Mouse (Mus musculus) forebrain, embryonic 13.5 days (tissue): ENCODE measurements around the gene Bcl9. TPM values are rescaled to one million over a fixed set of nuclear protein-coding genes. Genes with fewer than 3 reads are reported as not detected.
A peak's percentile ranks its signal among the peaks of the same experiment; 100 is the strongest.

Source experiments
- ATAC-seq: fragments of 200-750 bp; cut with Nextera tagmentation; 2 replicates; pipeline ENCODE4 v1.8.0; 2017
- H3K27ac ChIP-seq: fragments of 300-500 bp; sonication (generic); 2 replicates; pipeline ENCODE4 v1.5.1; 2015; ENCODE audit warnings: inconsistent platforms, mild to moderate bottlenecking, moderate library complexity
- H3K27me3 ChIP-seq: fragments of 300-500 bp; sonication (generic); 2 replicates; pipeline ENCODE4 v1.6.1; 2015; ENCODE audit warnings: mild to moderate bottlenecking, inconsistent platforms
- H3K36me3 ChIP-seq: fragments of 300-500 bp; sonication (generic); 2 replicates; pipeline ENCODE4 v1.6.1; 2015; ENCODE audit warnings: mild to moderate bottlenecking, inconsistent platforms; ENCODE audit not compliant: poor library complexity, severe bottlenecking
- H3K4me1 ChIP-seq: fragments of 300-500 bp; sonication (generic); 2 replicates; pipeline ENCODE4 v1.6.1; 2015; ENCODE audit warnings: inconsistent platforms
- H3K4me2 ChIP-seq: fragments of 300-500 bp; sonication (generic); 2 replicates; pipeline ENCODE4 v1.6.1; 2015; ENCODE audit warnings: inconsistent platforms, mild to moderate bottlenecking, moderate library complexity
- H3K4me3 ChIP-seq: fragments of 300-500 bp; sonication (generic); 2 replicates; pipeline ENCODE4 v1.5.1; 2015; ENCODE audit warnings: mild to moderate bottlenecking, inconsistent platforms
- H3K9ac ChIP-seq: fragments of 300-500 bp; sonication (generic); 2 replicates; pipeline ENCODE4 v1.6.1; 2015; ENCODE audit warnings: mild to moderate bottlenecking, inconsistent platforms
- H3K9me3 ChIP-seq: fragments of 300-500 bp; sonication (generic); replicated peaks from 2 replicates; pipeline ENCODE4 v1.6.1; 2016; ENCODE audit warnings: inconsistent platforms
- WGBS: fragments of 180-500 bp; shearing (Covaris S2); methylation state at CpG from one replicate; pipeline ENCODE4 v1.1.7; 2015; 5-methylcytosine and 5-hydroxymethylcytosine counted together
- polyA plus RNA-seq: library from polyadenylated mRNA; unstranded; fragments of >200 nt; fragmentation: Nextera tagmentation; extraction: Ambion mirVana; gene quantifications from 2 replicates; pipeline ENCODE4 v1.2.1, GENCODE M21; 2015

Gene Bcl9
- polyA plus RNA-seq, 1 experiment from 2014 or later, result 105 TPM

DNA sequence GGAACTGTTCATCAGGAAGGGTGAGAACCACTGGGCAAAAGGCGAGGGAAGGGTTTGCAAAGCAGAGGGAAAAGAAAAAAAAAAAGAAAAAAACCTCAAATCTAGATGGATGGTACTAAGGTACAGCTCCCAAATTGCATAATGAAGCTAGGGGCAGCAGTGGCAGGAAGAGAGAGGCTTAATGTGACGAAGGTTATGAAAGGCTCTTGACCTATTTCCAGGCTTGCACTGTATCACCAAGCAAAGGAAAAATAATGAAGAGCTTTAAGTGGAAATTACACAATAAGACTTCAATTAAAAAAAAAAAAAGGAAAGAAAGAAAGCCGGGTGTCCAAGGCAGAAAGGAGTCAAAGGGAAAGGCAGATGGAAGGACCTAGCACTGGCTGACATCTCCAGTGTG, 19.6 kb upstream of the Bcl9 start:
- Histone ChIP-seq H3K4me1 (peaks cover 14% of the 10 kb centered on the region), H3K27me3 (no peaks in the 10 kb centered on the region), H3K27ac (no peak overlapping the region), H3K9ac (no peak overlapping the region), H3K4me2 (no peak overlapping the region), H3K9me3 (no peaks in the 10 kb centered on the region), H3K4me3 (no peak overlapping the region), H3K36me3 (no peaks in the 10 kb centered on the region)
- no peak for ATAC-seq
- WGBS, result 63% methylated on average over 3 of the region's 3 CpGs

DNA sequence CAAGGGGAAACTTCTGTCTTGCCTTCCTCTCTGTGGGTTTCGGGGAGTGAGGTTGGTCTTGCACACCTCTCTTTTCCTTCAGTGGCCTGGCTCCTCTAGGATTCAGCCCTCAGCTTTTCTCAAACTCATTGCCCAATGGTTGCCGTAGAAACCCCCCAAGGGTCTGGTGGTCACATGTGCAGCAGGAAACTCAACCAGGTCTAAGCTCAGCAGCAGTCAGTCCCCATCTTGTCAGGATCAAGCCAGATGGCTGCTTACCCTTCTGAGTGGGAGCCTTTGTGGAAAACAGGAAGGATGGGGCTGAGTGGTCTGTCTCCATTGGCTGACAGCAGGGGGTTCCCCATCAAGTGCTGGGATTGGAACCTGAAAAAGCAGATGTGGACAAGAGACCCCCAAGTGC, 15.7 kb upstream of the Bcl9 start:
- H3K27me3 ChIP-seq, result no peaks in the 10 kb centered on the region
- H3K4me3 ChIP-seq, result no peak overlapping the region
- 75% methylated on average over 2 of the region's 2 CpGs for WGBS
- peaks cover 4% of the 10 kb centered on the region; the same call in 1 of the 2 replicates for H3K9me3 ChIP-seq
- peaks cover 43% of the 10 kb centered on the region for H3K4me1 ChIP-seq
- ATAC-seq, result no peak
- no peak overlapping the region for H3K4me2 ChIP-seq
- no peak overlapping the region for H3K9ac ChIP-seq
- no peaks in the 10 kb centered on the region for H3K36me3 ChIP-seq
- no peak overlapping the region for H3K27ac ChIP-seq

DNA sequence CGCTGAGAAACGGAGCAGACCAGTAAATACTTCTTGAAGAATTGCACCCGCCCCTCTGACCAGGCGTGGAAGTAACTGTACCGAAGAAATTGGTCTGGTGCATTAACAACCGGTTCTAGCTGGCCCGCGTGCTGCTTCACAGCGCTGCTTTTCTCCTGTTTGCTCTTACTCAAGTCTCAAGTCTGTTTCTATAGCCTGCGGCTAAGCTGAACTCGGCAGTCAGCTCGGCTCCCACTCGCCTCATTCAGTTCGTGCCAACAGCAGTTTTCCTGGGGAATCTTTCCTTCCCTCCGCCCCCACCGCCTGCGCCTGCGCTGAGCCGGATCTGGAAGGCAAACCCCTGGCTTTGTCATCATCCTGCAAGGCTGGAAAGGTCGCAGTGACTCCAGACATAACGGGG, 14.3 kb upstream of the Bcl9 start:
- H3K4me3 ChIP-seq, result 0 out of 2 replicates have a peak overlapping the region, but pooled peaks have one; percentile 8
- no peaks in the 10 kb centered on the region for H3K27me3 ChIP-seq
- WGBS, result 15% methylated on average over 21 of the region's 21 CpGs
- H3K9me3 ChIP-seq, result peaks cover 4% of the 10 kb centered on the region; the same call in 1 of the 2 replicates
- H3K27ac ChIP-seq, result peak overlapping the region; percentile 65
- ATAC-seq, result peak; percentile 71
- peak overlapping the region; percentile 31; the same call in 1 of the 2 replicates for H3K9ac ChIP-seq
- H3K4me1 ChIP-seq, result peaks cover 51% of the 10 kb centered on the region
- no peaks in the 10 kb centered on the region for H3K36me3 ChIP-seq
- peak overlapping the region; percentile 45 for H3K4me2 ChIP-seq

DNA sequence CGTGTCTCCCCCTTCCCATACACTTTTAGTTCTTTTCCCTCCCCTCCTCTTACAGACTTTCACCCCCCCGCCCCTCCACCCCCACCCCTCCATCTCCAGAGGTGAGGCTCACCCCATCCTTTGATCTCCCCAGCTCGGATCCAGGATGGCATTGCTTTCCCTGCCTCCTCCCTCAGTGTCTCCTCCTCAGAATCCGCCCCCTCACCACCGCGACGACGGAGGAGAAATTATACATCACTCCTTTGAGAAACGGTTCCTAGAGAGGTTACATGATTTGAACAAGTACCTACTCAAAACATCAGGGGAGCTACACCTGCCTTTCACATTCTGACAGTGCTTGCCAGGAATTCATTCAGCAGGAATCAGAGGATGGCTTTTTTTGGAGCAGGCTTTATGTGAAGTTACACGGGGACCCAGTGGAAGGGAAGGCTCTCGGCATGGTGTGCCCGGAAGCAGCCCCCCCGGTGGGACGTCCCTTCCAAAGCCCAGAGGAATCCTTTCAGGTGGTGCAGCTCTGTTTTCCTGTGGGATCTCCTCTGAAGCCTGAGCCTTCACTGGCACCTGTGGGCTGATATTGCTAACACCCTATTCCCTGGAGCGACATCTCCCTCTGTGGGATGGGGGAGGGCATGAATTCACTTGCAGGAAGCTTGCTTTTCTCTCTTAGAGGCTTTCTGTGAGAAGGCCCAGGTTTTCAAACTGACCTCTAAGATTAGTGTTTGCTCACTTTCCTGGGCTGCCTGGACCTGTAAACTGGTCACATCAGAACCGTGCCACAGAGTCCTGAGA, 12.2 kb upstream of the Bcl9 start:
- peak overlapping the region; percentile 47 for H3K4me2 ChIP-seq
- H3K4me1 ChIP-seq, result peaks cover 54% of the 10 kb centered on the region
- peak overlapping the region; percentile 6; the same call in 1 of the 2 replicates for H3K4me3 ChIP-seq
- 8% methylated on average over 15 of the region's 16 CpGs for WGBS
- H3K27me3 ChIP-seq, result no peaks in the 10 kb centered on the region
- no peak for ATAC-seq
- H3K27ac ChIP-seq, result peak overlapping the region; percentile 85
- H3K9me3 ChIP-seq, result peaks cover 4% of the 10 kb centered on the region; the same call in 1 of the 2 replicates
- H3K36me3 ChIP-seq, result no peaks in the 10 kb centered on the region
- peak overlapping the region; percentile 40; the same call in 1 of the 2 replicates for H3K9ac ChIP-seq

DNA sequence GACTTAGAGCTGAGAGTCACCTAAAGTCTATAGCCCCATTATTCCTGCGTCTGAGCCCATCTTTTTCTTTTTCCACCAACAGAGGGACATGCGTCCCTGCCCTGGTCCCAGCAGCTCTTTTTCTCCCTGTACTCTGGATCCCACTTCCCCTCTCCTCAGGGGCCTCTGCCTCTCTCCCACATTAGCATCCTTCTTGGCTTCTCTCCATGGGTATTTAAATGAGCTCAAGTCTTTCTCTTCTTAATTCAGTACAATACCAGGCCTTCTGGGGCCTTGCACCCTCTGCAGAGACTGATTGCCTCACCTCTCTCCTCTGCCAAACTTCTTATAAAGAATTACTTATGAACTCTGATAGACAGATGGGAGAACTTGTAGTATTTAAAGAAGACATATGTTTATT, 10.7 kb upstream of the Bcl9 start:
- Histone ChIP-seq H3K9me3 (peaks cover 4% of the 10 kb centered on the region; the same call in 1 of the 2 replicates), H3K27ac (peak overlapping the region; percentile 85), H3K4me2 (peak overlapping the region; percentile 12; the same call in 1 of the 2 replicates), H3K4me1 (peaks cover 50% of the 10 kb centered on the region), H3K27me3 (no peaks in the 10 kb centered on the region), H3K9ac (no peak overlapping the region), H3K36me3 (no peaks in the 10 kb centered on the region), H3K4me3 (no peak overlapping the region)
- peak; percentile 85 for ATAC-seq
- WGBS, result 18% methylated on average over 2 of the region's 2 CpGs

DNA sequence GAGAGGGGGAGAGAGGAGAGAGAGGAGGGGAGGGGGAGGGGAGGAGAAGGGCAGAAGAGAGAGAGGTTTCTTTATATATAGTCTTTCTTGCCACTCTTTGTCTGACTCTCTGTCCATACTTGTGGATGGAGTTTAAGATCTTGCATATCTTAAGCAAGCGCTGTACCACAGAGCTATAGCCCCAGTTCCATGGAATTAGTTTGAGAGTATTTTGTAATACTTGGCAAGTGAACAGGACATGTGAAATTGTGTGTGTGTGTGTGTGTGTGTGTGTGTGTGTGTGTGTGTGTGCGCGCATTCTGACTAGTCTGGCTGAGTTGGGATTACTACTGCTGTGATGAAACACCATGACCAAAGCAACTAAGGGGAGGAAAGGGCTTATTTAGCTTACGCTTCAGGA, 8.2 kb upstream of the Bcl9 start:
- WGBS, result 74% methylated on average over 4 of the region's 4 CpGs
- H3K9me3 ChIP-seq, result peaks cover 4% of the 10 kb centered on the region; the same call in 1 of the 2 replicates
- no peak for ATAC-seq
- H3K4me2 ChIP-seq, result no peak overlapping the region
- no peaks in the 10 kb centered on the region for H3K27me3 ChIP-seq
- H3K27ac ChIP-seq, result no peak overlapping the region
- no peak overlapping the region for H3K4me3 ChIP-seq
- no peaks in the 10 kb centered on the region for H3K36me3 ChIP-seq
- peaks cover 34% of the 10 kb centered on the region for H3K4me1 ChIP-seq
- no peak overlapping the region for H3K9ac ChIP-seq

DNA sequence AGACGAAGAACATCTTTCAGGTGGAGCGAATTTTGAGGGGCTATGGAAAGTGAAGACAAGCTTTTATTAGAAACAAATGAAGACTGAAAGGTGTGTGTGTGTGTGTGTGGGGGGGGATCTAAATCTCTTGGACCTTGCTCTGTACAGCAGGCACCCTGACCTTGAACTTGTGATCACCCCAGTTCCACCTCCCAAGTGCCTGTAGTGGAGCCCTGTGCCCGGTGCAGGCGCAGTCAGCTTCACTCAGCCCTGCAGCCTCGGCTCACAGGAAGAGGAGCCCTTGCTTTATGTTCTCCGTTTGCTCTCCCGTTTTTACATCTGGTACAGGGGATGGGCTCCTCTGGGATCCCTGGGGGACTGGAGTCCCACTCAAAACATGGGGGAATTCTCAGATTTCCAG, 3.9 kb upstream of the Bcl9 start:
- peaks cover 22% of the 10 kb centered on the region for H3K4me1 ChIP-seq
- no peak for ATAC-seq
- H3K4me3 ChIP-seq, result no peak overlapping the region
- no peak overlapping the region for H3K9ac ChIP-seq
- no peak overlapping the region for H3K27ac ChIP-seq
- H3K27me3 ChIP-seq, result no peaks in the 10 kb centered on the region
- 56% methylated on average over 7 of the region's 7 CpGs for WGBS
- H3K36me3 ChIP-seq, result no peaks in the 10 kb centered on the region
- H3K9me3 ChIP-seq, result no peaks in the 10 kb centered on the region; the same call in 1 of the 2 replicates
- no peak overlapping the region for H3K4me2 ChIP-seq

DNA sequence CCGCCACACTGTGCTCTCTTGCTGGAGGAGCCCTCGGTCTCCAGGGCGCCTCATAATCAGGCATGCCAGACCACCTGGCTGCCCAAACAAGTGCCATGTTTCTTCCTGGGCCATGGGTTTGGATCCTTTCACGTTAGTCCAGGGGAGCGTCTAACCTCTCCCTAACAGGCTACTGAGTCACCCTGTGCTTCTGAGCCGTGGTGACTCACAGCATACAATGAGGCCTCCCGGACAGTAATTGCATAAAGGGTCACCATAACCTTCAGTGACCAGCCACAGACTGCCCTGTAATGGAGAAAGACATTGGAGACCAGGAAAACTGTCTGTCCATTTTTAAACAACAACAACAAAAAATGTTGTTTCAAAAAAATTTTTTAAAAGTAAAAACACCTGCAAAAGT, 2.7 kb upstream of the Bcl9 start:
- Histone ChIP-seq H3K9me3 (no peaks in the 10 kb centered on the region; the same call in 1 of the 2 replicates), H3K9ac (no peak overlapping the region), H3K4me2 (no peak overlapping the region), H3K4me3 (no peak overlapping the region), H3K4me1 (peaks cover 29% of the 10 kb centered on the region), H3K27me3 (no peaks in the 10 kb centered on the region), H3K36me3 (no peaks in the 10 kb centered on the region), H3K27ac (no peak overlapping the region)
- WGBS, result 88% methylated on average over 7 of the region's 7 CpGs
- ATAC-seq, result no peak

DNA sequence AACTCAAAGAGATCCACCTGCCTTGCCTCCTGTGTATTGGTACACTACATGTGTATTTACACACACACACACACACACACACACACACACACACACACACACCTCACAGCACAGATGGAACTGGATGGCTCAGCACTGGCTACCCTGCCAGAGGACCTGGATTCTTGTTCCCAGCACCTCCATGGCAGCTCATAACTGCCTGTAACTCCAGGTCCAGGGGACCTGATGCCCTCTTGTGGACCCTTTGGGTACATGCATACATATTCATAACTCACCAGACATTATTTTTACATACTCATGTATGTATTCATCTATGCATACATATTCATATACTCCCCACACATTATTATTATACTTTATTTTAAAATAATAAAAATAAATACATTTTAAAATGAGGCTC, 2.2 kb upstream of the Bcl9 start:
- peaks cover 33% of the 10 kb centered on the region for H3K4me1 ChIP-seq
- no peak overlapping the region for H3K4me2 ChIP-seq
- H3K4me3 ChIP-seq, result no peak overlapping the region
- no peak overlapping the region for H3K27ac ChIP-seq
- no peaks in the 10 kb centered on the region for H3K36me3 ChIP-seq
- ATAC-seq, result no peak
- H3K9ac ChIP-seq, result no peak overlapping the region
- no peaks in the 10 kb centered on the region; the same call in 1 of the 2 replicates for H3K9me3 ChIP-seq
- H3K27me3 ChIP-seq, result no peaks in the 10 kb centered on the region

DNA sequence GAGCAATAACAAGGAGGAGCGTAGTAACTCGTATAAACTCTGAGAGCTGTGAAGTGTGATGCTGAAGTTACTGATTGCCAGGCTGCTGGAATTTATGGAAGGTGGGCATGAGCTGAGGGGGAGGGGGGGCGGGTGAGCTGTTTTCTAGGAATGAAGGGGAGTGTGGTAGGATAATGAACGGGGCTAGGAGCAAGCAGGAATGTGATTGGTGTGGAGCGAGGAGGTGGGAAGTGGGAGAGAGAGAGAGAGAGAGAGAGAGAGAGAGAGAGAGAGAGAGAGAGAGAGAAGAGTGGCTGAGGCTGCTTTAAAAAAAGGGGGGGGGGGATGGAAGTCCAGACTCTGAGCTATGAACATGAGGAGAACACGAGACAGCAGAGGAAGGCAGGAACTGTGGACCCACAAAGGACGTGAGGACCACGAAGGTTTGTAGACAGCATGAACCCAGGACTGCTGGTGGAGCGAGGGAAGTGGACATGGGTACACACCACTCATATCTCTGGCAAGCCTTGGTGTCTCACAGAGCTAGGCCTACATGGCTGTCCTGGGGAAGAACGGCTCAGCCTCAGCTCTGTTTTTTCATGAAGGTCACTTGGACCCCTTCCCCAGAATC, 1.2 kb upstream of the Bcl9 start:
- peak overlapping the region; percentile 83 for H3K4me2 ChIP-seq
- peak; percentile 16; the same call in 1 of the 2 replicates for ATAC-seq
- no peaks in the 10 kb centered on the region for H3K36me3 ChIP-seq
- 18% methylated on average over 10 of the region's 10 CpGs for WGBS
- peak overlapping the region; percentile 93 for H3K4me3 ChIP-seq
- peak overlapping the region; percentile 98 for H3K27ac ChIP-seq
- no peaks in the 10 kb centered on the region for H3K27me3 ChIP-seq
- H3K4me1 ChIP-seq, result peaks cover 43% of the 10 kb centered on the region
- H3K9me3 ChIP-seq, result no peaks in the 10 kb centered on the region
- peak overlapping the region; percentile 96; the same call in 1 of the 2 replicates for H3K9ac ChIP-seq

DNA sequence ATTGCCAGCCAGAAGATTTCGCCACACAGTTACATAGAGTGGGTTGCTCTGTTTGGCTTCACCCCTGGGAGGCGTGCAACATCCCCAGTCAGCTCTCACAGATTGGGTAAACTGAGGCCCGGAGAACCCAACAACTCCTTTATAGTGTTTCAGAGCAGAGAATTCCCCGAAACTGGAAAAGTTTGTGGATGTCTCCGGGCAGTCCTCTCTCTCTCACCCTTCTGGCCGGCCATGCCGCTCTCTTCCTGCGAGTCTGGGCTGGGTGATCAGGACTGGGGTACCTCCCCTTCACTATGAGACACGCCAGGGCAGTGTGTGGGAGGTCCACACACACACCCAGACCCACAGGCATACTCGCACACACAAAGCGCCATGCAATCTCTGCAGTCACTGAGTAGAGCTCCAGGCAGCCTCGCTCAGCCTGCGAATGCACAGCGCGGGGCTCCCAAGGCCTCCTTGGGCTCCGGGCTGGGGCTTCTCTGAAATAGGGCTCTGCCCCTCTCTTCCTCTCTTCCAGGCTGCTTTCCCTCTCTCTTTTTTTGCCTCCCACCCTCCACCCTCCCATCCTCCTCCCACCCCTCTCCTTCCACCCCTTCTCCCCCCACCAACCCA, 670 bp downstream of the Bcl9 start:
- Histone ChIP-seq H3K4me1 (peaks cover 61% of the 10 kb centered on the region), H3K9me3 (no peaks in the 10 kb centered on the region), H3K36me3 (no peaks in the 10 kb centered on the region), H3K9ac (peak overlapping the region; percentile 96), H3K27ac (peak overlapping the region; percentile 98), H3K27me3 (no peaks in the 10 kb centered on the region), H3K4me3 (peak overlapping the region; percentile 93), H3K4me2 (peak overlapping the region; percentile 83)
- peak; percentile 57 for ATAC-seq
- under 1% methylated on average over 16 of the region's 16 CpGs for WGBS

DNA sequence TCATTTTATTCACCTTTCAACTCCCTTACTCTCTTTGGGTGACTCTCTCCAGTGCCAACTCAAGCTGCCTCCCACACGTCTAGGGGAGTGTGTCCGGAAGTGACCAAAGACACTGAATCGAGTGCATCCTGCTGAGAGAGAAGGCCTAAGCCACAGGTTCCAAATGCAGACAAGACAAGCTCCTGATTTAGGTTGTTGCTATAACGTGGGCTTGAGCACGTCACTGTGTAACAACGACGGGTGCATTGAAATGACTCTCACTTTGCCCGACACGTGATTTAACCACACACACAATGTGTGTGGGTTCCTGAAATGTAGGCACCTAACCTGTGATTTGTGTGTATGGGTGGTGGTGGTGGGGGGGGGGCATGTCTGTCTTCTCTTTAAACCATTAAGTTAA, 3.4 kb downstream of the Bcl9 start:
- WGBS, result 84% methylated on average over 9 of the region's 9 CpGs
- no peaks in the 10 kb centered on the region for H3K9me3 ChIP-seq
- 0 out of 2 replicates have a peak, but pooled peaks cover 3% of the 10 kb centered on the region for H3K36me3 ChIP-seq
- peak overlapping the region; percentile 93; the same call in 1 of the 2 replicates for H3K4me3 ChIP-seq
- peak overlapping the region; percentile 83; the same call in 1 of the 2 replicates for H3K4me2 ChIP-seq
- no peak overlapping the region for H3K27ac ChIP-seq
- peaks cover 65% of the 10 kb centered on the region for H3K4me1 ChIP-seq
- H3K9ac ChIP-seq, result no peak overlapping the region
- no peaks in the 10 kb centered on the region for H3K27me3 ChIP-seq
- no peak for ATAC-seq
